Mouse (Mus musculus): ENCODE measurements around the gene Hils1.

DNA sequence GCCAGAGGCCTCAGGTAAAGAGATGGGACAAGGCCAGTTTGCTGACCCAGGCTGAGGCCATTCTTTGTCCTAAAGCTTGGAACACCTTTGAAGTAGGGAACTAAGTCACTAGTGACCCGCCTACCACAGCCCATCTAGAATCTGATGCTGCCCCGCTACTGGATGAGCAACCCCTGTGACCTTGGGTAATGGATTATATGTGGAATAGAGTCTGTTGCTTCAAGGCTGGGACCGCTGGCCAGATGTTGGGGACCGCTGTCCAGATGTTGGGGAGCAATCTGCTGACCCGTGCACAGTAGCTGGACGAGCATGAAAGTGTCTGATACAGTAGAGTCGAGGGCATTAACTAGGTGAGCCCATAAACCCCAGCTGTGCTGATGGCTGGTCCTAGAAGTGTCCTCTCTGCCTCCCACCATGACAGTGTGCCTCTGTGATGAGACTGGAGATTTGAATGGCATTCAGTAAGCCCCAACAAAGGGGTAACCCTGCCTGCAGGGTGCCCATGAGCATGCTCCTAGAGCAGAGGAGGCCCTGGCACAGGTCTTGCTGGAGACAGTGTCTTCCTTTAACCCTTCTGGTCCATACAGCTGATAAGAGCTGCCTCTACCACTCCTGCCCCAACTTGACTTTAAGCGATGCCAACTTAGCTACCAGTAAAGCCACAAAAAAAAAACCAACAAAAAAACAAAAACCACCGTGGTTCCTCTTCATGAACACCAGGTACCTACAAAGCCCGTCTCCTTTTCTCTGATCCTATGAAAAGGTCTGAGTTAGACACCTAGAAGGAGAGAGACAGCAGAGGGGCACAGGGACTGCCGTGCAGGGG is 27.8 kb downstream of the Hils1 start:
- TF ChIP-seq POLR2A (IDR thresholded peaks at IDR 0.05; ENCODE audit: insufficient read depth, low read depth, low read length) = no peak
- no peak for TF ChIP-seq CTCF (IDR thresholded peaks at IDR 0.05; ENCODE audit: insufficient read depth, low read depth, low read length)

Data from olfactory bulb, adult 2 months (tissue).